Mouse (Mus musculus): ENCODE results near the gene Psma6.
"Not testable (repeated sequence)": the region's sequence is repeated elsewhere in the genome, so short reads cannot be mapped to it uniquely, and the experiment has no call there.

The Psma6 gene

DNA sequence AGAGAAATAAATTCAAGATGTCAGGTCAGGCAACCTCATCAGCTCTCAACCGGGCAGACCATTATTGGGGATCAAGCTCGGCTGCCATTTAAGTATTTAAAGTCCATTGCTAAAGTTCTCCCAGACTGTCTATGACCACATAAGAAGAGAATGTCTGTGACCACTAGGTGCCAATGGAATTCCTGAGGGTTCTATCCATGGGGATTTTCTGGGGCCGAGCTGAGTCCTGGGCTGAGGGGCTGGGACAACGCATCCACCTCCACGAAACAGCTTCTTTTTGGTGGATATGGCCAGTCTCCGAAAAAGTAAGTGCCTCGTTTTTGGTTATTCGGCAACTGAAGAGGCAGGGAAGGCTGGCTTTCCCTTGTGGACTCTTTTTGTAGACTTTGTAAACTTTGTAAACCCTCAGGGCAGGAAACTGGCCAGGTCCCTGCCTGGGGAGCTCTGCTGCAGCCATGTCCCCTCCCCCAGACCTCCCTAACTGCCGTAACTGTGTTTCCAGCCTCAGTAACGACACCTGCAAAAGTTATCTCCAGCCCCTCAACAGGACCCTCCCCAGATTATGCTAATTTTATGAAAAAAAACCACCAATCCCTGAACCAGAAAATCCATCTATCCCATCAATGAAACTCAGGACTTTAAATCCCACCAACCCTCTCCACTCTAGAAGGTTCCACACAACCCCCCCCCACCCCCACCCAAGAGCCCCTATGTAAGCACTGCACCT, at the start of gene Psma6:
TSS of gene Psma6 (plus strand) at position 200 of the 727 bp plus-strand sequence.
- DNase-seq, result no peak

DNA sequence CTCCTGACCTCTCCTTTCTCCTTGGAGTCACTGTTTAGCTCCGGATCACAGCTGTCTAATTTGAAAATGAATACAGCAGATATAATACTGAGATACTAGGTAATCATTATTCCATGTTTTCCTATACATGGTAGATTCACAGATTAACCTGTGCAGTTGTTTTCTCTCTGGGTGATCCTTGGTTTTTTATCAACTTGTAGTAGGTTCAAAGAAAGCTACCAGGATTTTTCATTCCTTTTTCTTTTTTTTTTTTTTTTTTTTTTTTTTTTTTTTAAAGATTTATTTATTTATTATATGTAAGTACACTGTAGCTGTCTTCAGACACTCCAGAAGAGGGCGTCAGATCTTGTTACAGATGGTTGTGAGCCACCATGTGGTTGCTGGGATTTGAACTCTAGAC, 45.5 kb upstream of the Psma6 start:
- DNase-seq, result not testable (repeated sequence)

DNA sequence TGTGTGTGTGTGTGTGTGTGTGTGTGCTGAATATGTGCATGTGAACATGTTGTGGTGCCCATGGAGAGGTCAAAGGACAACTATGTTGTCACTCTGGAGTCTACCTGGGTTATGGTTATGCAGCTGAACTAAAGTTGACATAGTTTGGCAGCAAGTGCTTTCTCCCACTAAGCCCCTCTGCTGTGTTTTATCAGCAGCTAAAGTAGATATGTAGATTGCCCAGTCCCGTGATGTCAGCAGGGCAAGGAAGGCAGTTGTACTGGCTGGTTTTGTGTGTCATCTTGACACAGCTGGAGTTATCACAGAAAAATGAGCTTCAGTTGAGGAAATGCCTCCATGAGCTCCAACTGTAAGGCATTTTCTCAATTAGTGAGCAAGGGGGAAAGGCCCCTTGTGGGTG, 41.0 kb upstream of the Psma6 start:
- not testable (repeated sequence) for DNase-seq

DNA sequence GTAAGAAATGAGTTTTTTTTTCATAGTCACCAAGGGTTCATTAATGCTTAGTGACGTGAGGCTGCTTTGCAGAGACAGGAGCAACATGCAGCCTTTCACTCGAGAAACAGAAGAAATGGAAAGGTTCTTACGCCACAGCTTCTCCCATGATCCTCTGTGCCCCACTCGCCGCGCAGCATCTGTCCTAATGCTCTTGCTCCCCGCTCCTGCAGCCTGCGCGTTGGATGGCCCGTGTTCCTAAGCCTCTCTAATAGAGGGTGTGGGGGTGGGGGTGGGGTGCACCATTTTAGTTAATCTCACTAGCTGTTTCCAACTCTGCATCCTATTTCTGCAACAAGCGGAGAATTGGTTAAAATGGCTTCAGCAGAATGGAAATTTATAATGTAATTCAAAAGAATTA, 40.0 kb upstream of the Psma6 start:
- no peak for DNase-seq

DNA sequence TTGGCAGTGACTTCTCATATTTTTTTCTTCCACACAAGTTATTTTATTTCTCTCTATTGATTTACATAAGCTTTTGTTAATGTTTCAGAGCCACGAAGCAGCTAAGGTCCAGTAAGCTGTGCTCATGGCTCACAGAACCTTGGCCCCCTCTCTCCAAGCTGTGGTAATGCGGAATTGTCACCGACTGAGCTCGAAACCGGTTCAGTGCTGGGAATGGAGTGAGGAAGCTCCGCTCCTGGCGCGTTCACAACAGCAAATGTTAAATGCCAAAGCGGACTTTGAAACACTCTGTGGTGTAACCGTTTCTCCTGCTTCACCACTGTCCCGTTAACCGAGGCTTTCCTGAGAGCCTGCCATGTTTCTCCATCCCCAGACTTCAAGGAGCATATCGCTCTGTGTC, 39.4 kb upstream of the Psma6 start:
- peak in 1 of 2 experiments; percentile 18 for DNase-seq

DNA sequence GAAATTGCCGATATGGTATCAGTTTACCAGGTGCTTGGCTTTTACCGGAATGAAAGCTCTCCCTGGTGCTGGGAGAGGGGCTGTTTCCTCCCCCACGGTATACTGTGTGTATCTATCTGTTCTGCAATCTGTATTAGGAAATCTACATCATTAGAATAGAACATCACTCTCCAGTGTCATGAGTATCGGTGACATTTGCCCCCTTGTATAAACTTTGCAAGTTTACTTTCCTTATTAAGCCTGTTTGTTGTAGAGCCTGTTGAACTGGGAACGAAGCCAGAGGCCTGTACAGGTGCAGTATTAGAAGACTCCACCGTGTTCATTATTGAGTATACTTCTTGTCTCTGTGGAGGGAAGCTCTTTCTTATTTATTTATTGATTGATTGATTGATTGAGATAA, 30.6 kb upstream of the Psma6 start:
- no peak for DNase-seq

DNA sequence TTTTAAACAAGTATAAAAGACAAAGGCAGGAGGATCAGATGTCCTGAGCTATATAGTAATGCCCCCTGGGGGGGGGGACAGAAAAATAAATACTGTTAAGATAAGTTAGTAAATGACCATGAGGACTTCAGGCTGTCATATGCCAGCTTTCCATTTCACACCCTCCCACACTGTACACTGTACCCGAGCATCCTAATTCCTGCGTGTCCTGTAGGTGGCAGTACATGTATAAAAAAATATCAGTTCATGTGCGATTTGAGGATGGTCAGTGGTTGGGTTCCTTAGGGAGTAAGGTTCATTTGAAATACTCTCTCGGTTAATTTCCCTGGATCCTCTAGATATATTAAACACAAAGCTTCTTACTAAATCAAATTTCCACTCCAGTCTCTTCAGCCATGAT, 29.1 kb upstream of the Psma6 start:
- DNase-seq, result peak in 1 of 2 experiments; percentile 60

DNA sequence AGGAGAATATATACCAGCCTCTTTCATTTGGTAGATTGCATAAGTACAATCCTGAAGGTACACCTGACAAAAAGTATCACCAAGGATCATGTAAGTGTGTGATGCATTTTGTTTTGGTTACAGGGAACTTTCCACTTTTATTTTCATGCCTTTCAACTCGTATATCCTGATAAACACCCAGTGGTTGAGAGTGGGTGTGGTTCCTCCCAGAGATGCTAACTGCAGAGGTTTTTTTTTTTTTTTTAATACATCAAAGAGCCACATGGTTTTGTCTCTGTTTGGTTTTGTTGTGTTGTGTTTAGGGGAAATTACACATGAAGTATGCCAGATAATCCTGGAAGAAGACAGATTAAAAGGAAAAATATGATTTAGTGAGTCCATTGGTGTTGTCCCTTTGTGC, 26.7 kb upstream of the Psma6 start:
- no peak for DNase-seq

DNA sequence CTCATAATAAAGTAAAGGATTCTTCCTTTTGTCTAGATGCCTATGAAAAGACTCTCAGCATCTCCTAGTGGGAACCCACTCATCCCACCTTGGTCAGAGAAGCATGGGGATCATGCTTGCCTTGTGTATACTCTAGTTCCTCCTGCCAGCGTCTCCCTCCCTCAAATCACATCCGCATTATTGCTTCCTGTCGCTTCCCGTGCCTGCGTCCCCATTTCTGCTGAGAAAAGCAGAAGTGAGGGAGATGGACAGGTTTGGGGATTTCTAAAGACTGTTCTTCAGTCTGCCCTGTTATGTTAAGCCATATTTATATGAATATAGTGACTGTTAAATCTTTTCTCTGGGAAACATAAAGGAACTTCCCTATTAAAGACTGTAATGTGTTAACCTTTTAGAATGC, 23.1 kb upstream of the Psma6 start:
- peak in 1 of 2 experiments; percentile 28 for DNase-seq

DNA sequence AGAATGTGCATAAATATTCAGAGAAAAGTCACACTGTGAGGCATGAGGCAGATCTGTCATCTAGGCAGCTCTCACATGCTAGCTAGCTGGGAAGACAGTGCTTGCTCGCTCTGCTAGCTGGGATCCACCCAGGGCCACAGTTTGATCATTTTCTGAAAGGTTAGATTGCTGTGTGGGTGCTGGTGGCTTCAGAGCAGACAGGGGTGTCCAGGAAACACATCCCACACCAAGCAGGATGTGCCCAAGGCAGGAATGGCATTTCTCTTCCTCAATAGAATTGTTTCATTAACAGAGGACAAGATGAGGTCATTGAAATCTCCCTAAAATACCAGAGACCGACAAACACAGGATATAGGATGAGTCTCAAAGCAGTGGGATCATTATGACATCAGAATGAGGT, 18.9 kb upstream of the Psma6 start:
- no peak for DNase-seq

DNA sequence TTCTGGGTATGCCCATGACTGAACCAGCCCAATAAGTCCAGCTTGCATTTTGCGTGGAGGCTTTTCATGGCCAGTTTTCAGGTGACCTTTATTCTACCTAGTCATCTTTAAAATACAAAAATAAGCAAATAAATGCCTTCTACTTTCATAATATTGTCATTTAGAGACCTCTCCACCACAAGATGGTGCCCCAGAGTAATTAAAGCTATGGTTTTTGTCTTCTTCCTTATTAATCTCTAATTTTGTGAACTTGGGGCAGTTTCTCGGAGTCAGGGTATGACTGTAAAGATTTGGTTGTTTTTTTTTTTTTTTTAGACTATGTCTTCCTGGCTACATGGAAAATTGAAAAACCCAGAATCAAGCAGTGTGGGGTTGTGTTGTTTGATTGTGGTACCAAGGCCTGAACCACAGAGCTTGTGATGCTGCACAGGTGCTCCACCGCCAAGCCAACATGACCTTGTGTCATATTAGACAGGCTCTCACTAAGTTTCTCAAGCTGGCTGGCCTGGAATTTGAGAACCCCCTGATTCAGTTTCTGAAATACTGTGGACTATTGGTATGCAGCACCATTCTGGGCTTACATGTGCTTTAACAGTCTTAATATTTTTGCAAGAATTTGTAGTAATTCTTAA, 11.5 kb upstream of the Psma6 start:
- no peak for DNase-seq

DNA sequence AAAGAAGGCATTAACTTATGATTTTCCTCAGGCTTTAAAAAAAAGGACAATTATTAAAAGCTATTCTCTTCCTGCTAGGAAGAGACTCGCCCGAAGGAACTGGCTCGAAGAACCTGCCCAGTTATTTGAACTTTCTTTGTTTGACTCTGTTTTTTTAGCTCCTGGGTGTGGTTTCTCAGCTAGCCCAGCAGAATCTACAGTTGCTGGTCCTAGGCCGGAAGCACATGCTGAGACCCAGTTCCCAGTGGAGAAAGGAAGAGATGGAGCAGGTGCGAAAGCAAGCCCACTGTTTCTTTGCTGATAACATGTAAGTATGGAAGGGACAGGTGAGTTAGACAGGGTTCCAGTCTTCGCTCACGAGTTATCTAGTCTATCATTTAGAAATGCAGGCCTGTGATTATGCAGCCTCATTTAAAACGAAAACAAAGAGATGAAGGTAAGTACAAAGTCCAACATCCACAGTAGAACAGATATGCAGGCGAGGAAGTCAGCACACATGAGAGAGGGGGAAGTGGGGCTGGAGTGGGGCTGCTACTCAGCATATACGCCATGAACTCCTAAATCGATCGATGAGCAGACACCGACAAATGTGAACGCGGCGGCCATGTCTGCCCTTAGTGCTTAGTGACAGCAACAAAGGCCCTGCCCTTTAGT, 6.9 kb upstream of the Psma6 start:
- no peak for DNase-seq

DNA sequence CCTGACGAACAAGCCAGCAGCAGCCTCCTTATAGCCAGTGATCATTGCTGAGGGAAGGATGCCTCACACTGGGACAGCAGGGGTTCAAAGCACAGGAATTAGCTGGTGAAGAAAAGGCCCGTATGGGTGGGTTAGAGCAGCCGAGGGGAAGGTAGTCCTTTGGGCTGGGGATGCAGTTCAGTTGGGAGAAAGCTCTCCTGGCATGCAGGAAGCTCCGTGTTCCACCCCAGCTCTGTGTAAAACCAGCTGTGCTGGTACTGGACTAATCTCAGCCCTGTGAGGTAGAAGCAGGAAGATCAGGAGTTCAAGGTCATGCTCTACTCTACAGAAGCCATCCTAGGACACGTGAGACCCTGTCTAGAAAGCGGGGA, 6.4 kb upstream of the Psma6 start:
- DNase-seq, result no peak

DNA sequence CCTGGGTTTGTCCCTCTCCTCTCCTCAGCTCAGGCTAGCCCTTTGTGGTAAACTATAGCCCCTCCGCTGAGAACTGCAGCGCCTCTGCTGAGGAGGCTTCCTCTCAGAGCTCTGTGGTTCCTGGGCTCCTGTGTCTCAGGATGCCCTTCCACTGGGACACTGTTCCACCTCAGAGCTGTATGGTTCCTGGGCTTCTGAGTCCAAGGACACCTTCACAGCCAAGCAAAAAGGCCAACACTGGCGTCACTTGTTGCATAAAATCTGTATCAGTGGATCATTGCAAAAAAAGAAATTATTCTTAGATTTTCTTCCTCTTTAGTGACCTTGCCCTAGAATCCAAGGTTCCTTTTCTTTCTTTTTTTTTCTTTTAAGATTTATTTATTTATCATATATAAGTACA, 804 bp downstream of the Psma6 start:
- DNase-seq, result no peak

DNA sequence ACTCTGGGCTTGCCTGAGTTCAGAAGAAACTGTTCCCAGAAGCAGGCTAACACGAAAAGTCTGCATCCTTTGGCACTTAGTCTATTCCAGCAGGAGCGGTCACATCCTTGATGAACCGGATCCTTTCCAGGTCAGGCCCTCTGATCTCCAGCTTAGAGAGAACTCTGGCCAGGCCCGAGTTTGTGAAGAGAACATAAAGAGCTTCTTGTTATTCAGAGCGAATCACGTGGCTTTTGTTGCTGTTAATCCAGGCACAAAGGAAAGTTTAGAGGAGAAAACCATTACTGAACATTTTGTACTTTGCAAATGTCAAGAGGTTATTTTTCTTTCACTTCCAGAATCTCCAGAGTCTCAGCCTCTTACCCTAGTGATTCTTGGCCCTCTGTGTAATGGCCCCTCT, 1.9 kb downstream of the Psma6 start:
- DNase-seq, result no peak

DNA sequence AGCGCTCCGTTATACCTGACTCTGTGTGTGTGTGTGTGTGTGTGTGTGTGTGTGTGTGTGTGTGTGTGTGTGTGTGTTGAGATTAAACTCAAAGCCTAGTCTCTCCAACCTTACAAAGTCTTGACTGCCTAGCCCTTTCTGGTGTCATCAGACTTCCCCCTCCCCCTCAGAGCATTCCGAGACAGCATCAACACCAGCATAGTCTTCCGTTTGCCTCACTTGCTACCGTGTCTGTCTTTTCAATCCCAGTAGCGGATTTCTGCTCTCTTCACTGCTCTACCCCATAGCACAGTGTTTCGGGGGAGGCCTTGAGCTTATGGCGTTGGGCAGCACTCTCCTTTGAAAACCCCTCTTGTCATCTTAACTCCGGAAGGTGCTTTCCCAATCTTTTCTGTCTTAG, 2.4 kb downstream of the Psma6 start:
- no peak for DNase-seq

DNA sequence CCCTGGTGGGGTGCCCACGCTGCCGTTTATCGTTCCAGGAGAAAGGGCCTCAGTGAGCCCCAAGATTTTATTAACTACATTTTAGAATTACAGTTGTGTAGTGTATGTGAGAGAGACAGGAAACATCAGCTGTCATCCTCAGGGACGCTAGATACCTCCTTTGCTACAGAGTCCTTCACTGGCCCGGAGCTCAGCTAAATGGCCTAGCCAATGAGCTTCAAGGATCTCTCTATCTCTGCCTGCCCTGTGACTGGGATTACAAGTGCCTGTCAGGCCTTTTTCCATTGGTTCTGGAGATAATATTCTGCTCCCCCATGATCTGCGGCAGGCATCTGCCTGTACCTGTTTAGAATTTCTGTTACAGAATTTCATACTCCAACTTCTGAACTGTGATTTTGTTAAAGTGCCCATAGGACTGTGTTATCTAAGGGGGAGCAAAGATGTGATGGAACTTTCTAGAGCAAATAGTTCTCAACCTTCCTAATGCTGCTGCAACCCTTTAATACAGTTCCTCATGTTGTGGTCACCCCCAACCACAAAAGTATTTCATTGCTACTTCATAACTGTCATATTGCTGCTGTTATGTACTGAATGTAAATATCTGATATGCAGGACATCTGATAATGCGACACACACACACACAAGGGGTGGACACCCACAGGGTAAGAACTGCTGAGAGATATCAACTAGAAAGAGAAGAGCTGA, 3.2 kb downstream of the Psma6 start:
- DNase-seq, result no peak

DNA sequence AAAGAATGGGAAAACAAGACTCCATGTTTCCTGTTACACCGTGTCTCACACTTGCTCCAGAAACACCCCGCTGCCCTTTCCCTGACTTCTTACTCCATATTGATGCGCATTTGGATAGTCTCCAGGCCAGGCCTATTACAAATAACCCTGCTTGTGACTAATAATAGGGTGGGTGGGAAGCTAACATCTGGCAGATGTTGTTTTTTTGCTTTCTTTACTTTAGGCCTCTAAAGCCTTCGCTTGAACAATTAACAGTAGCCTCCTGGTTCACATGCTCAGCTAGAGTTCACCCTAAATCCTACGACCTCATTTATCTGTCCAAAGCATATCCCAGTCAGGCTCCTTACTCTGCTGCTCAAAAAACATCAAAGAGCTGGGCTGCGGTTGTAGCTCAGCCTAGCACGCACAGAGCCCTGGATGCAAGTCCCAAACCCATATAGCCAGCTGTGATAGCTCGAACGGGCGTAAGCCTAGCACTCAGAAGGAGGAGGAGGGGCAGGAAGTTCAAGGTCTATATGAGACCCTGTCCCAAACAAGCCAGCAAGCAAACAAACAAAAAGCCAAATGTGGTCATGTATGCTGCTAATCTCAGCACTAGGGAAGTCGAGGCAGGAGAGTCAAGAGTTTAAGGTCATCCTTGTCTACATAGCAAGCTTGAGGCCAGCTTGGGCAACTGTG, 3.9 kb downstream of the Psma6 start:
- DNase-seq, result peak in 1 of 2 experiments; percentile 34

DNA sequence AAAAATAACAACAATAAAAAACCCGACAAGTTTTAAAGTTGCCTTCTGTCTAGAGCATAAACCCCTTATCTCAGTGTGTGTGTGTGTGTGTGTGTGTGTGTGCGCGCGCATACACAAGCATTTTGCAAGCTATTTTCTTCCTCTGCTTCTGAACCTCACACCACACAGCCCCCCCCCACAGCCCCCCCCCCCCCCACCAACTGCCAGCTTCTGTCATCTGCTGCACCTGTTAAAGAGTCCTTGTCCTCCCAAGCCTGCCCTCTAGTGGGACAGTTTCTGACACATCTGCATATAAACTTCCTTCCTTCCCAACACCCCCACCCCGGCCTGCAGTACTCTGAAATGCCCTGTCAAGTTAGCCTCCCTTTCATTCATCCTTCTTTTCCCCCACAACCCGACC, 4.5 kb downstream of the Psma6 start:
- DNase-seq, result peak; percentile 57 to 78

DNA sequence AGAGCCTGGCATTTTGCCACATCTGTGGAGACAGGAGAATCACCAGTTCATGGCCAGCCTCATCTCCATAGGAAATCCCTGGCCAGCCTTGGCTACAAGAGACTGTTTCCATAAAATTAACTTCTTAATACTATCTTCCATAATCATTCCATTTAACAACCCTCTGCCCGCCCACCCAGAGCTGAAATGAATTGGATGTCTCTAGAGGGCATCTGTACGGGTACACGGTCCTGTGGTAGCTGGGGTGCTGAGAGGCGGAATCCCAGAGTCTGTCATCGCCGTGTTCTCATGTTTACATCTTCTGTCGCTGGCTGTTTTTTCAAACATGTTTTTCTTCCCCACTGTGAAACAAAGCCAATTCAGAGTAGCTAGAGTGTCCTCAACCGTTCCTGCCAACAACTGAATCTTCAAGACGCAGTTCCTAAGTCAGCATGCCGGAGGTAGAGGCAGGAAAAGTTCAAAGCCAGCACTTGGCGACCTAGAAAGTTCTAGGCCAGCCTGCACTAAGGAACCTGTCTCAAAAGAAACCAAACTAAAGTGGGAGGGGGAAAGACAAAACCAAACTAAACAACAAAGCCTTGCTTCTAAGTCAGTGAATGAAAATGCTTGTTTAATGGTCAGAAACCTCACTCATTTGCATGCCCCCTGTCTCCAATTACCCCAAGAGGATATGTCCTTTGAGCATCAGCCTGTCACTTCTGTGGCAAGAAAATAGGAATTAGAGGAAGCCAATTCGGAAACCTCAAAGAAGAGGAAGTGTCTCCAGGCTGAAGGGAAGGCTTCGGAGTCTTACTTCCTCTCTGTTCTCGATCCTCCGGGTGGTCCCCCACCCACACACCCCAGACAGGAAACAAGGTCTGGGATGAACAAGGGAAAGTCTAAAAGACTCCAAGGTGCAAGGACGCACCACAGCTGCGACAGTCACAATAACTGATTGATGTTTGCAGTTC, 5.4 kb downstream of the Psma6 start:
- peak; percentile 48 to 51 for DNase-seq

DNA sequence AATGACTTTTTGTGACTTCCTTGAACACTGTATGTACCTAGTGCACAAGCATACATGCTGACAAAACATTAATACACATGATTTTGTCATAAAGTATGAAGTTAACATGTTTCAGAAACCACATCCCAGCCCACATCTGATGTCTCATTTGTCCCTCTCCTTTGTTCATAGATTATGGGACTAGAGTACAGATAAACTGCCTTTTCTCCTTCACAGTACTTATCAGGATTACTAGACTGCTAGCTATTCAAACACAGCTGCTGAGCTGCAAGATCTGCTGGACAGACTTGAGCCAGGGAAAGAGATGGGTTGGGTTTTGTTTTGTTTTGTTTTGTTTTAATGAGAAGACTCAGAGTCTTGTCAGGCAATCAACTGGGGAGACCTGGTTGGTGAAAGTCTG, 8.1 kb downstream of the Psma6 start:
- no peak for DNase-seq

Measured in lung, postnatal 4 days (tissue).